Mouse (Mus musculus): ENCODE measurements around the gene Psmb8. TPM values are rescaled to one million over a fixed set of nuclear protein-coding genes. Genes with fewer than 3 reads are reported as not detected.

Psmb8 gene
- polyA plus RNA-seq, 1 experiment from 2014 or later, result 4.1 TPM

DNA sequence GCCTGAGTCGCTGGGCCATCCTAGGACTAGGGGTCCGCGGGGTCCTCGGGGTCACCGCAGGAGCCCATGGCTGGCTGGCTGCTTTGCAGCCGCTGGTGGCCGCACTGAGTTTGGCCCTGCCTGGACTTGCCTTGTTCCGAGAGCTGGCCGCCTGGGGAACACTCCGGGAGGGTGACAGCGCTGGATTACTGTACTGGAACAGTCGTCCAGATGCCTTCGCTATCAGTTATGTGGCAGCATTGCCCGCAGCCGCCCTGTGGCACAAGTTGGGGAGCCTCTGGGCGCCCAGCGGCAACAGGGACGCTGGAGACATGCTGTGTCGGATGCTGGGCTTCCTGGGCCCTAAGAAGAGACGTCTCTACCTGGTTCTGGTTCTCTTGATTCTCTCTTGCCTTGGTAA is 9.5 kb upstream of the Psmb8 start:
- WGBS, result 3% methylated on average over 20 of the region's 20 CpGs

GRCm38 (mm10) chr17:34188986-34189385 is 8.5 kb upstream of the Psmb8 start:
- peaks cover 12% of the 10 kb centered on the region for H3K4me1 ChIP-seq (ENCODE audit: control insufficient read depth, insufficient read depth, low read depth, low read length)
- no peaks in the 10 kb centered on the region for H3K9me3 ChIP-seq (ENCODE audit: control insufficient read depth, low read length)
- H3K36me3 ChIP-seq (ENCODE audit: control insufficient read depth, insufficient read depth, low read length), result no peaks in the 10 kb centered on the region
- 80% methylated on average over 6 of the region's 6 CpGs for WGBS
- peaks cover 48% of the 10 kb centered on the region for H3K27me3 ChIP-seq (replicated peaks; ENCODE audit: control insufficient read depth, insufficient read depth, low read length)
- no peak overlapping the region for H3K27ac ChIP-seq (ENCODE audit: low read depth, low read length)
- no peak overlapping the region for H3K4me3 ChIP-seq (ENCODE audit: low read length)
- no peak overlapping the region for H3K9ac ChIP-seq (ENCODE audit: low read depth, low read length)
- H3K4me2 ChIP-seq (ENCODE audit: low read length), result no peak overlapping the region
- no peak for ATAC-seq

More for the DNA sequence above, 9.5 kb upstream of the Psmb8 start:
- ATAC-seq, result no peak
- Histone ChIP-seq H3K27ac (ENCODE audit: low read depth, low read length) (no peak overlapping the region), H3K9me3 (ENCODE audit: control insufficient read depth, low read length) (no peaks in the 10 kb centered on the region), H3K27me3 (replicated peaks; ENCODE audit: control insufficient read depth, insufficient read depth, low read length) (peaks cover 43% of the 10 kb centered on the region), H3K36me3 (ENCODE audit: control insufficient read depth, insufficient read depth, low read length) (no peaks in the 10 kb centered on the region), H3K4me2 (ENCODE audit: low read length) (peak overlapping the region; percentile 94), H3K4me3 (ENCODE audit: low read length) (peak overlapping the region; percentile 54), H3K4me1 (ENCODE audit: control insufficient read depth, insufficient read depth, low read depth, low read length) (peaks cover 12% of the 10 kb centered on the region), H3K9ac (ENCODE audit: low read depth, low read length) (peak overlapping the region; percentile 68)

DNA sequence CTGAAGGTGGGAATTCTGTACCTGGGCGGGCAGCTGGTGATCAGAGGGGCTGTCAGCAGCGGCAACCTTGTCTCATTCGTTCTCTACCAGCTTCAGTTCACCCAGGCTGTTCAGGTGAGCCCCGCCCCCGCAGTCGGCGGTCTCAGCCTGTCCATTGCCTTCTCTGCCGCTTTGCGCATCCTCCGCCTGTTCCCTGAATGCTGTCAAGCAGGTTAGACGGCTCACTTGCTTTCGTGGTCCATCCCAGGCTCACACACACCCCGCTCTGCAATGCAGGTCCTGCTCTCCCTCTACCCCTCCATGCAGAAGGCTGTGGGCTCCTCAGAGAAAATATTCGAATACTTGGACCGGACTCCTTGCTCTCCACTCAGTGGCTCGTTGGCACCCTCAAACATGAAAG is 4.7 kb upstream of the Psmb8 start:
- peaks cover 8% of the 10 kb centered on the region for H3K4me1 ChIP-seq (ENCODE audit: control insufficient read depth, insufficient read depth, low read depth, low read length)
- H3K36me3 ChIP-seq (ENCODE audit: control insufficient read depth, insufficient read depth, low read length), result no peaks in the 10 kb centered on the region
- H3K27ac ChIP-seq (ENCODE audit: low read depth, low read length), result no peak overlapping the region
- no peak overlapping the region for H3K9ac ChIP-seq (ENCODE audit: low read depth, low read length)
- no peak overlapping the region for H3K4me2 ChIP-seq (ENCODE audit: low read length)
- WGBS, result 28% methylated on average over 16 of the region's 16 CpGs
- ATAC-seq, result no peak
- H3K4me3 ChIP-seq (ENCODE audit: low read length), result no peak overlapping the region
- no peaks in the 10 kb centered on the region for H3K9me3 ChIP-seq (ENCODE audit: control insufficient read depth, low read length)
- peaks cover 60% of the 10 kb centered on the region for H3K27me3 ChIP-seq (replicated peaks; ENCODE audit: control insufficient read depth, insufficient read depth, low read length)

GRCm38 (mm10) chr17:34193468-34193867 is 4.1 kb upstream of the Psmb8 start:
- WGBS, result 56% methylated on average over 8 of the region's 8 CpGs
- no peaks in the 10 kb centered on the region for H3K36me3 ChIP-seq (ENCODE audit: control insufficient read depth, insufficient read depth, low read length)
- H3K4me3 ChIP-seq (ENCODE audit: low read length), result no peak overlapping the region
- H3K4me2 ChIP-seq (ENCODE audit: low read length), result no peak overlapping the region
- no peak overlapping the region for H3K9ac ChIP-seq (ENCODE audit: low read depth, low read length)
- H3K27me3 ChIP-seq (replicated peaks; ENCODE audit: control insufficient read depth, insufficient read depth, low read length), result peaks cover 62% of the 10 kb centered on the region
- no peaks in the 10 kb centered on the region for H3K9me3 ChIP-seq (ENCODE audit: control insufficient read depth, low read length)
- no peak overlapping the region for H3K27ac ChIP-seq (ENCODE audit: low read depth, low read length)
- peaks cover 8% of the 10 kb centered on the region for H3K4me1 ChIP-seq (ENCODE audit: control insufficient read depth, insufficient read depth, low read depth, low read length)
- ATAC-seq, result no peak

- no peak overlapping the region for H3K4me2 ChIP-seq (ENCODE audit: low read length)
- WGBS, result 98% methylated on average over 4 of the region's 4 CpGs
- H3K9ac ChIP-seq (ENCODE audit: low read depth, low read length), result no peak overlapping the region
- no peaks in the 10 kb centered on the region for H3K36me3 ChIP-seq (ENCODE audit: control insufficient read depth, insufficient read depth, low read length)
- no peak overlapping the region for H3K4me3 ChIP-seq (ENCODE audit: low read length)
- H3K4me1 ChIP-seq (ENCODE audit: control insufficient read depth, insufficient read depth, low read depth, low read length), result peaks cover 8% of the 10 kb centered on the region
- no peaks in the 10 kb centered on the region for H3K9me3 ChIP-seq (ENCODE audit: control insufficient read depth, low read length)
- H3K27me3 ChIP-seq (replicated peaks; ENCODE audit: control insufficient read depth, insufficient read depth, low read length), result peaks cover 63% of the 10 kb centered on the region
- ATAC-seq, result no peak
- H3K27ac ChIP-seq (ENCODE audit: low read depth, low read length), result no peak overlapping the region
These were observed 2.8 kb upstream of the Psmb8 start for GRCm38 (mm10) chr17:34194723-34195122.

GRCm38 (mm10) chr17:34196491-34196890 is 1.0 kb upstream of the Psmb8 start:
- no peak overlapping the region for H3K9ac ChIP-seq (ENCODE audit: low read depth, low read length)
- H3K27ac ChIP-seq (ENCODE audit: low read depth, low read length), result no peak overlapping the region
- peaks cover 8% of the 10 kb centered on the region for H3K4me1 ChIP-seq (ENCODE audit: control insufficient read depth, insufficient read depth, low read depth, low read length)
- peaks cover 58% of the 10 kb centered on the region for H3K27me3 ChIP-seq (replicated peaks; ENCODE audit: control insufficient read depth, insufficient read depth, low read length)
- 41% methylated on average over 12 of the region's 12 CpGs for WGBS
- no peaks in the 10 kb centered on the region for H3K9me3 ChIP-seq (ENCODE audit: control insufficient read depth, low read length)
- no peak for ATAC-seq
- no peak overlapping the region for H3K4me3 ChIP-seq (ENCODE audit: low read length)
- no peak overlapping the region for H3K4me2 ChIP-seq (ENCODE audit: low read length)
- no peaks in the 10 kb centered on the region for H3K36me3 ChIP-seq (ENCODE audit: control insufficient read depth, insufficient read depth, low read length)

- peak; percentile 28 for ATAC-seq
- 4% methylated on average over 32 of the region's 32 CpGs for WGBS
These were observed 491 bp downstream of the Psmb8 start for GRCm38 (mm10) chr17:34197904-34198520.

GRCm38 (mm10) chr17:34198521-34198912 is 996 bp downstream of the Psmb8 start:
- H3K27me3 ChIP-seq (replicated peaks; ENCODE audit: control insufficient read depth, insufficient read depth, low read length), result peaks cover 52% of the 10 kb centered on the region

More at GRCm38 (mm10) chr17:34197904-34198520, 491 bp downstream of the Psmb8 start:
- Histone ChIP-seq H3K4me3 (ENCODE audit: low read length) (peak overlapping the region; percentile 48), H3K9ac (ENCODE audit: low read depth, low read length) (peak overlapping the region; percentile 54), H3K27me3 (replicated peaks; ENCODE audit: control insufficient read depth, insufficient read depth, low read length) (peaks cover 52% of the 10 kb centered on the region), H3K4me2 (ENCODE audit: low read length) (peak overlapping the region; percentile 88), H3K4me1 (ENCODE audit: control insufficient read depth, insufficient read depth, low read depth, low read length) (peaks cover 8% of the 10 kb centered on the region), H3K27ac (ENCODE audit: low read depth, low read length) (no peak overlapping the region), H3K36me3 (ENCODE audit: control insufficient read depth, insufficient read depth, low read length) (no peaks in the 10 kb centered on the region), H3K9me3 (ENCODE audit: control insufficient read depth, low read length) (no peaks in the 10 kb centered on the region)

DNA sequence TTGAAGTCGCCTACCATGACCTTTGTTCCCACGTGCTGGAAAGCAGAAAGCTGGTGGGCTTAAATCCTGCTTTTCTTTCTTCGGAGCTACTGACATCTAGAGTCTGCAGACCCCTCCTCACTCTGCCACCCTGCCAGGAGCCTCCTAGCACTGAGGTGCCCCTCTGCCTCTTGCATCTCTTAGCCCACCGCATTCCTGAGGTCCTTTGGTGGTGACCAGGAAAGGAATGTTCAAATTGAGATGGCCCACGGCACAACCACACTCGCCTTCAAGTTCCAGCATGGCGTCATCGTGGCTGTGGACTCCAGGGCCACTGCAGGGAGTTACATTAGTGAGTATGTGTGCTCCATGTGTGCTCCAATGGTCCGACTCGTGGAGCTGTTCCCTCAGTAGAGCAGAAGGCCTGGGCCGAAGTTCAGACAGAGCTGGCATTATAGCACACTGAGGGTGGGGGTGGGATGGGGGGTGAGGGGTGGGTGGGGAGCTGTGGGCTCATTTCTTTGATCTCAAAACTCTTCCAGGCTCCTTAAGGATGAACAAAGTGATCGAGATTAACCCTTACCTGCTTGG is 1.6 kb downstream of the Psmb8 start:
- no peak overlapping the region for H3K4me2 ChIP-seq (ENCODE audit: low read length)
- 72% methylated on average over 12 of the region's 12 CpGs for WGBS
- H3K4me3 ChIP-seq (ENCODE audit: low read length), result no peak overlapping the region
- ATAC-seq, result no peak
- H3K36me3 ChIP-seq (ENCODE audit: control insufficient read depth, insufficient read depth, low read length), result no peaks in the 10 kb centered on the region
- no peak overlapping the region for H3K9ac ChIP-seq (ENCODE audit: low read depth, low read length)
- H3K27ac ChIP-seq (ENCODE audit: low read depth, low read length), result no peak overlapping the region
- H3K27me3 ChIP-seq (replicated peaks; ENCODE audit: control insufficient read depth, insufficient read depth, low read length), result peaks cover 51% of the 10 kb centered on the region
- no peaks in the 10 kb centered on the region for H3K9me3 ChIP-seq (ENCODE audit: control insufficient read depth, low read length)
- H3K4me1 ChIP-seq (ENCODE audit: control insufficient read depth, insufficient read depth, low read depth, low read length), result peaks cover 8% of the 10 kb centered on the region

More at GRCm38 (mm10) chr17:34198521-34198912, 996 bp downstream of the Psmb8 start:
- Histone ChIP-seq H3K9me3 (ENCODE audit: control insufficient read depth, low read length) (no peaks in the 10 kb centered on the region), H3K27ac (ENCODE audit: low read depth, low read length) (no peak overlapping the region), H3K4me2 (ENCODE audit: low read length) (peak overlapping the region; percentile 88), H3K4me3 (ENCODE audit: low read length) (peak overlapping the region; percentile 48), H3K9ac (ENCODE audit: low read depth, low read length) (peak overlapping the region; percentile 54), H3K4me1 (ENCODE audit: control insufficient read depth, insufficient read depth, low read depth, low read length) (peaks cover 8% of the 10 kb centered on the region), H3K36me3 (ENCODE audit: control insufficient read depth, insufficient read depth, low read length) (no peaks in the 10 kb centered on the region)
- ATAC-seq, result no peak
- 14% methylated on average over 11 of the region's 11 CpGs for WGBS
